Mouse (Mus musculus) c-Kit-negative CD71-positive TER-119-positive erythroid progenitor cells, embryonic 14.5 days (primary cell): ENCODE results near the gene Lypd9.
"Not testable (repeated sequence)": the region's sequence is repeated elsewhere in the genome, so short reads cannot be mapped to it uniquely, and the experiment has no call there.

Source experiments
- DNase-seq: peaks from one replicate; pipeline ENCODE4 v3.0.0-alpha.2; 2013; ENCODE audit warnings: low read depth, low spot score

Gene Lypd9

DNA sequence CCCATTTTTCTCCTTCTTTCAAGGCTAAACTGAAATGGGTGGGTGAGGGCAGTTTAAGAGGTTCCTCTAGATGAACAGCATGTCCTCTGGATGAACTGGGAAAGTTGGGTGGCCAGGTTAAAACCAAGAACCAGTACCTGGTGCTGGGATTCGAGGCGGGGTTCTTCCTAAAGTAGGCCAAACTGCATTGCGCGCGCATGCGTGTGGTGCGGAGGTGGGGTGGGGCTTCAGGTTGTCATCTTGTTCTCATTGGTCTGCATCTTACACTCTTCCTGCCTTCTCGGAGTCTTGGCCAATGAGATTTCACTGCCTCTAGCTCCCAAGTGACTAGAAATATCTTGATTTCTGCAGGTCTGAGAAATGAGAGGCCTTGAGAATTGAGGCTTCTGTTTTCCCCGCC lies at the start of gene Lypd9:
Lypd9 (minus strand) TSS at position 165 of the 400 bp plus-strand sequence.
- DNase-seq: no peak

DNA sequence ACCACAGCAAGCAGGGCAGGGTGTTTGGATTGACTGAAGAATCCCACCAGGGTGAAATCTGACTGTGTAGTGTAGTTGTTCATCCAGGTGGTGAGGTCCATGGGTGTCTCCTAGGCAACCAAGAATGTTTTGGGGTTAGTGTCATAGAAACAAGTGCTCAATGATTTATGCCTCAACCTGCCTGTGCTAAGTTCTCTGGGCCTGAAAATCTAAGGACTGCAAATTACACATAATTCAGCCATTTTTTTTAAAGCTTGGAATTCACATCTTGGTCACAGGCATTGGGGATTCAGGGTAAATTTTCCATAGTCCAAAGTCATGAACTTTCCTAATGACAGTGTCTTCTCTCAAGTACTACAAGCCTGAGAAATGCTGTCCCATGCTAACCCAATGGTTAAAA lies 49.7 kb upstream of the Lypd9 start, which contains the start of gene Olfr331:
Olfr331 (minus strand) TSS at position 101 of the 400 bp plus-strand sequence.
- DNase-seq: not testable (repeated sequence)

DNA sequence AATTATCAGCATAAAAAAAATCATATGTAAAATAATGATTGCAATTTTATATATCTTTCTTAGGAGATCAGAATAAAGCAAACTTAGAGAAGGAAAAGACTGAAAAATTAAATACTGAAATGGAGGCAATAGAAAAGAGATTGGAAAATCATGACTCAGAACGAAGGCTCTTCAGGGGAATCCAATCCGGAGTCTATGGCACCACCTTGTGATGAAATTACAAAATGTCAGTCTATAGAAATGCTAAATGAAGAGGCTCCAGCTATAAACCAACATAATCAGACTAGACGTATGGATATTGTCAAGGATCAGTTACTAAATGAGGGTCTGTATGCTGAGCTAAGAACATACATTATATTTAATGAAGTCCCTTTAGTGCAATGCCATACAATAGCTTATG lies 46.6 kb upstream of the Lypd9 start:
- no peak for DNase-seq

DNA sequence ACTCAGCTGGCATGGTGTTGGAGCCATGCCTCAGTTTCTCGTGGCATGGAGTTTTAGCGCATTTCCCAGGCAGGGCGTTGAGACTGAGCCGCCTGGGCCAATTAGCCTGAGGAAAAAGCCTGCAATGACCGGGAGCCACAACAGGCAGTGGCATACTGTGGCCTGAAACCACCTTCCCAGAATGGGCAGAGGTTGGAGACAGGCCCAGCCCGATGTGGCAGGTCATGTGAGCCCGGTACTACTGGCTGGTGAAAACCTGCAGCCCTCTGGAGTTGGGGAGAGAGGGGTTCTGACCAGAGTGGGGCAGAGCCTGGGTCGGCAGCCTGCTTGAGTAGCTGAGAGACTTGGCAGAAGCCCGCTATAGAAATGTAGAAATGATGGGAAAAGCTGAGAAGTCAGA lies 46.0 kb upstream of the Lypd9 start:
- DNase-seq: no peak

DNA sequence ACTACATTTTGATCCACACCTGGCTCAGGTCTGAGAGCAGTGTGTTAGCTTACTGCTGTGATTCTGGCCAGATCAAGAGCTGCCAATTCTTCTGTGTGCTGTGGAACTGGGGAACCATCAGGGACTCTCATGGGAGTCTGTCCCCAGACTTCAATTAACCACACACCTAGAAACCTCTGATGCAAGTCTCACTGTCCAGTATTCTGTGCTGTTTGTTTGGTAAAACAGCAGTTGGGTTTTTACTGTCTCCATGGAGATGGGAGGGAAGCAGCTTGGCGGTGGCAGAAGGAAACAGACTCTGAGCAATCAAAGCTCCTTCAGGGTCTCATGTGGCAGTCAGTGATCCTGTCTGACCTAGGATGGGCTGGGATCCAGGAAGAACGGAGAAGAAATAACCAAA lies 39.7 kb upstream of the Lypd9 start, which contains the start of gene Olfr332:
Olfr332 (minus strand) TSS at position 101 of the 400 bp plus-strand sequence.
- DNase-seq: no peak

DNA sequence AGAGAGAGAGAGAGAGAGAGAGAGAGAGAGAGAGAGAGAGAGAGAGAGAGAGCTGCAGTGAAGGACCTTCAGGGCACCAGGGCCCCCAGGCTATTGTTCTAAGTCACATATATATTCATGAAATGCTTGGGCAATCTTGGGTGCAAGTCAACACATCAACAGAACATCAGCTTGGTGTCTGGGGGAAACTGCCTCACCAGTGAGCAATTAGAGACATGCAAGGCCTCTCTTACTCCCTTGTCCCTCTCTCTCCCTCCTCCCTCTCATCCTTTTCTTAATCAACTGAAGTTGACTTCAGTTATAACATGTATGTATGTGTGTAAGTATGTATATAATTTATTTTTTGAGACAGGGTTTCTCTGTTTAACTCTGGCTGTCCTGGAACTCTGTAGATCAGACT lies 9.4 kb upstream of the Lypd9 start, which contains the start of gene Olfr30:
Olfr30 (minus strand) TSS at position 101 of the 400 bp plus-strand sequence.
- no peak for DNase-seq

DNA sequence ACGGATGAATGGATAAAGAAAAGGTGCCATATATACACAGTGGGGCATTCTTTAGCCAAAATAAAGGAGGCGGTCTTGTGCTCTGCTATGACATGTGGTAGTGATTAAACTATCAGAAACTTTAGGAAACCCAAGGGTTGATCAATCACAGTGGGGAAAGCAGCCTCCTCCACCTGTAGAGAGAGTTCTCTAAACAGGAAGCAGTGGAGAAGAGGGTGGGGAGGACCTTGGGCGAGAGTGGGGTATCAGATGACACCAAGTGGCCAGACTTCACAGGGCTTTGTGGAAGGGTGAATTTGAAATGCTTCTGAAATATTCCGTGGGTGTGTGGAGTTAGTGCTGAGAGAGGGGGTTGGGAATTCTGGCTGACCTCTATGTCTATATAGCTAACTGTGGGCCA lies 869 bp upstream of the Lypd9 start:
- no peak for DNase-seq

DNA sequence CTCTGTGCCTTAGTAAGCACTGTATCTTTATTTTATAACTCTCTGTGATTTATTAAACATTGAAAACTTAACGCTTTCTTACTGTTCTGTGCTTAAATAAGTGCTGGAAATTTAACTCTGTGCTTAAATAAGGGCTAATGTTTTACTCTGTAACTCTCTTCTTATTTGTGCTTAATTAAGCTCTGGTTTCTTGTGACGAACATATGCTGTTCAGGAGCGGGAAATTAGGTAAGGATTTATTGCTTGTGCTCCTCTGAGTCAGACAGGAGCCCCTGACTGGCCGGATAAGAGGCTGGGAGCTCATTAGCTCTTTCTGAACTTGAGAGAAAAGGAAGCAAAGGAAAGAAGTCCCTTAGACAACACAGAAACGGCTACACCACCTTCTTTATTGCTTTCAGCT lies 14.9 kb downstream of the Lypd9 start:
- DNase-seq: no peak

DNA sequence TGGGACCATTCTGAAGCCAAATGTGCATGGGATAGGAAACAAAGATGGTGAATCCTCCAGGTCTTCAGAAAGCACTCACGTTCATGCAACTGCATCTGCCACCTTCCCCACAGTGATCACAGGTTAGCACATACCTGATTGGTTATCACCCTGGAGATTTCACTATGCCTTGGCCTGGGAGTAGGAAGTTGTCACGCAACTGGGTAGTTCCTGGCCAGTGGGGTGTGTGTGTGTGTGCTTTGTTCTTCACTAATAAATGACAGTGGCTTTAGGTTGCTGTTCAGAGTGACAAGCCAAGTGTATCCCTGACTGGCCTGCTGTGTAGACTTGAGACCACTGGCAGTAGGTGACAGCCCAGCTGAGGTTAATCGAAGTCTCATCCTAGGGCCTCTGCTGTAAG lies 20.5 kb downstream of the Lypd9 start, which contains the start of gene Gm12253:
Gm12253 (plus strand) TSS at position 301 of the 400 bp plus-strand sequence.
- DNase-seq: no peak

DNA sequence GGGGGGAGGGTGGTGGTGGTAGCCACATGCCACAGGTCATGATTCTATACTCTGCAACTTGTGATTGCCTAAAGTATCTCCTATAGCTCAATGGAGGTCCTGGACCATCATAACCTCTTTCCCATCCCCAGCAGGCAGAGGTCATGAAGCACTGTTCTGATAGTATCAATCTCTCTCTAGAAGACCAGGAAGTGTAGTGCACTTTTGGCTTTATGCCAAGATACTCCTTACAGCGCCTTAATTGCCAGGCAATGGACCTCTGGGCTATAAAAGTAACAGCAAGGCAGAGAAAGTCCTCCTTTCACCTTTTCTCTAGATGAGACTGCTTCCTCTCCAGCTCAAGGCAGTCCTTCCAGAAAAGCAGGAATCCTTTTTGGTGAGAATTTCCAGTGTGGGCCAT lies 31.9 kb downstream of the Lypd9 start, which contains the start of gene 1810065E05Rik:
1810065E05Rik (plus strand) TSS at position 297 of the 400 bp plus-strand sequence.
- no peak for DNase-seq

DNA sequence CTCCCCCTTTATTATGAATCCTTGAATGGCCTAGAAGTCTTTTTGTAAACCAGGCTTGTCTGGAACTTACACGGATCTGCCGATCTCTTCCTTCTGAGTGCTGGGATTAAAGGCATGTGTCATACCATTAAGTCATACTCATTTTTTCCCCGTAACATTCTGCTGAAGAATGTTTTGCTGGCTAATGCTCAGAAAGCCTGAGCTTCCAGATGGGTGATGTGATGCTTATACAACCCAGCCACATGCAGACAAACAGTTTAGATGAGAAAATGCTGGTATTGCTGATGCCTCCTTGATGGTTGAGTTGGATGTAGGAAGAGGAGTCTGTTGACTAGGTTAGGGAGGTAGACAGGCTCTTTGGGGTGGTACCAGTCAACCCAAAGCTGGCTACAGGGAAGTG lies 34.4 kb downstream of the Lypd9 start:
- no peak for DNase-seq

DNA sequence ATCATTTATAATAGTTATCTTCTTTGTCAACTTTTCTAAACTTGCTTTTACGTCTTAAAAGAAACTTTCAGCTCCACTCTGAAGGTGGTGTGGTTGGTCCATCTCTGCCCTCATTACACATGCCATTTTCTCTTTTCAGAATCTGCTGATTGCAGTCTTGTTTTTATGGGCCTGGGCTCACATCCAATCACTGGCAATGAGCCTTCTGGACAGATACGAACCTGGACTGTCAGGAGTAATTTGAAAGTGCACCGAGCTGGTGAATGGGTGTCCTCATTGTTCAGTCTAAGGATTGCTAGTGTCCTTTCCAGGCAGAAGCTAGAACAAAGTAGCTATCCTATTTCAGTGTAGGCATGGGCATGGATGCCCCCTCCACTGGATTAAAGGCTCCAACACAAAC lies 44.7 kb downstream of the Lypd9 start:
- DNase-seq: no peak

DNA sequence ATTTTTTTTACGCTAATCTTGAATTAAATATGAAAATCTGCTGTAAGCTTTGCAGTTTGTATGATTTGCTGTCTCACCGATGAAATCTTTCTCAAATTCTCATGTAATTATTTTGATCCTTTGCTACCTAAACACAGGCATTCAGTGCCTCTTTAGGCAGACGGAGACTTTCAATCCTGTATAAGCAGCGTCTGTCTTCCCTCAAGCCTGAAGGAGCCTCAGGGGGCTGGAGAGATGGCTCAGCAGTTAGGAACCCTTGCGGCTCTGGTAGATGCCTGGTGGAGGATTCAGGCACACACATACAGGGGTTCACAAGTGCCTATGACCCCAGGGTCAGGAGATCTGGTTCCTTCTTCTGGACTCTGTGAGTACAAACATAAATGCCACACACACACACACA lies 52.1 kb downstream of the Lypd9 start:
- no peak for DNase-seq

DNA sequence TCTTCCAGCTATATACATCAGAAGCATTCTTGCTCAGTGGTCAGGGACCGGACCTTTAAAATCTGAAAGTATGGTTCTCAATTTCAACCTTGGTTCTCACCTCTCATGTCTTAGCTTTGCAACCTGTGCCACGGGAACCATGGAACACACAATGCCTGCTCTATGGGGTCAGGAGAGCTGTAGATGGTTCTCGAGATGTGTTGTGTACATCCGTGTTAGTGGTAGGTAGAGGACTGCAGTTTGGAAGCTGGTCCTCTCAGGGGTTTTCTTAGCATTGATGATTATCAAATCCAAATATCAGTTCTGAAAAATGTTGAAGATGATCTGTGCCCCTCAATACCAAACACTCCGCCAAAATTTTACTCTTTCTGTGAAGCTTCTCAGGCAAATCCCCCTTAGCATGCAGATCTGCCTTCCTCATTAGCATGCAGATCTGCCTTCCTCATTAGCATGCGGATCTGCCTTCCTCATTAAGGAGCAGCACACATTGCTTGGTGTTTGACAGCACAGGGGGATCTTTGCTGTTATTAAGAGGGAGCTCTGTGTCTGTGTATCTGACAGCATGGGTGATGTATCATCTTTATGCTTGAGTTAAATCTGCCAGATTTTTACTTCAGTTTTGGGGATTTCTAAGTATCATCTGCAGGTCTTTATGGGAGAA lies 52.6 kb downstream of the Lypd9 start:
- no peak for DNase-seq
